Mouse (Mus musculus) midbrain, embryonic 12.5 days (tissue): ENCODE data around the gene Gm21974. TPM values are rescaled to one million over a fixed set of nuclear protein-coding genes. Genes with fewer than 3 reads are reported as not detected.
"Not testable (repeated sequence)": the region's sequence is repeated elsewhere in the genome, so short reads cannot be mapped to it uniquely, and the experiment has no call there.

Source experiments
- ATAC-seq: fragments of 200-750 bp; cut with Nextera tagmentation; 2 replicates; pipeline ENCODE4 v1.8.0; 2017; ENCODE audit warnings: low read depth, moderate TSS enrichment, moderate library complexity; ENCODE audit not compliant: low FRiP score
- H3K27ac ChIP-seq: fragments of 300-500 bp; sonication (generic); replicated peaks from 2 replicates; pipeline ENCODE4 v1.5.1; 2016; ENCODE audit warnings: mild to moderate bottlenecking
- H3K27me3 ChIP-seq: fragments of 300-500 bp; sonication (generic); 2 replicates; pipeline ENCODE4 v1.6.1; 2016; ENCODE audit warnings: mild to moderate bottlenecking
- H3K36me3 ChIP-seq: fragments of 300-500 bp; sonication (generic); 2 replicates; pipeline ENCODE4 v1.6.1; 2016
- H3K4me1 ChIP-seq: fragments of 300-500 bp; sonication (generic); 2 replicates; pipeline ENCODE4 v1.6.1; 2016
- H3K4me2 ChIP-seq: fragments of 300-500 bp; sonication (generic); replicated peaks from 2 replicates; pipeline ENCODE4 v1.6.1; 2016; ENCODE audit warnings: mild to moderate bottlenecking, moderate library complexity
- H3K4me3 ChIP-seq: fragments of 300-500 bp; sonication (generic); 2 replicates; pipeline ENCODE4 v1.5.1; 2016; ENCODE audit warnings: mild to moderate bottlenecking
- H3K9ac ChIP-seq: fragments of 300-500 bp; sonication (generic); replicated peaks from 2 replicates; pipeline ENCODE4 v1.6.1; 2016; ENCODE audit warnings: mild to moderate bottlenecking, moderate library complexity
- H3K9me3 ChIP-seq: fragments of 300-500 bp; sonication (generic); 2 replicates; pipeline ENCODE4 v1.6.1; 2016; ENCODE audit warnings: mild to moderate bottlenecking
- whole genome bisulfite sequencing: fragments of 180-500 bp; shearing (Covaris S2); methylation state at CpG from one replicate; pipeline ENCODE4 v1.1.7; 2016; 5-methylcytosine and 5-hydroxymethylcytosine counted together
- polyA plus RNA-seq: library from polyadenylated mRNA; unstranded; fragments of >200 nt; fragmentation: Nextera tagmentation; extraction: Ambion mirVana; gene quantifications from 2 replicates; pipeline ENCODE4 v1.2.1, GENCODE M21; 2016

Gene Gm21974
- not detected in 2 replicates for polyA plus RNA-seq

GRCm38 (mm10) chr7:127895442-127895841 lies at the start of gene Gm21974, which contains the start of gene Vkorc1:
Gene Gm21974, minus strand, starts transcription at chr7:127895454.
Gene Vkorc1, minus strand, starts transcription at chr7:127895617.
- Histone ChIP-seq H3K4me2 (peak within 1 kb of the TSS; percentile 81), H3K4me3 (peak within 1 kb of the TSS; percentile 58), H3K36me3 (peaks cover 27% of the 10 kb centered on the region), H3K9ac (peak within 1 kb of the TSS; percentile 65), H3K27me3 (no peaks in the 10 kb centered on the region), H3K9me3 (no peaks in the 10 kb centered on the region), H3K4me1 (peaks cover 11% of the 10 kb centered on the region), H3K27ac (peak within 1 kb of the TSS; percentile 66; the same call in 1 of the 2 replicates)
- under 1% methylated on average over 26 of the region's 26 CpGs for whole genome bisulfite sequencing
- peak; percentile 99 for ATAC-seq

GRCm38 (mm10) chr7:127944614-127945013 lies 49.4 kb upstream of the Gm21974 start:
- no peaks in the 10 kb centered on the region for H3K9me3 ChIP-seq
- no peaks in the 10 kb centered on the region for H3K4me1 ChIP-seq
- peaks cover 36% of the 10 kb centered on the region for H3K27me3 ChIP-seq
- no peak for ATAC-seq
- no peak overlapping the region for H3K9ac ChIP-seq
- no peaks in the 10 kb centered on the region for H3K36me3 ChIP-seq
- H3K4me2 ChIP-seq: no peak overlapping the region
- 17% methylated on average over 23 of the region's 23 CpGs for WGBS
- H3K27ac ChIP-seq: no peak overlapping the region
- no peak overlapping the region for H3K4me3 ChIP-seq

- not testable (repeated sequence) for H3K36me3 ChIP-seq, H3K4me3 ChIP-seq, H3K4me2 ChIP-seq, ATAC-seq, H3K9ac ChIP-seq, H3K9me3 ChIP-seq, H3K27ac ChIP-seq, H3K4me1 ChIP-seq
- peaks cover 36% of the 10 kb centered on the region for H3K27me3 ChIP-seq
- WGBS: 55% methylated on average over 2 of the region's 2 CpGs
These were observed 46.8 kb upstream of the Gm21974 start for GRCm38 (mm10) chr7:127942097-127942496.

DNA sequence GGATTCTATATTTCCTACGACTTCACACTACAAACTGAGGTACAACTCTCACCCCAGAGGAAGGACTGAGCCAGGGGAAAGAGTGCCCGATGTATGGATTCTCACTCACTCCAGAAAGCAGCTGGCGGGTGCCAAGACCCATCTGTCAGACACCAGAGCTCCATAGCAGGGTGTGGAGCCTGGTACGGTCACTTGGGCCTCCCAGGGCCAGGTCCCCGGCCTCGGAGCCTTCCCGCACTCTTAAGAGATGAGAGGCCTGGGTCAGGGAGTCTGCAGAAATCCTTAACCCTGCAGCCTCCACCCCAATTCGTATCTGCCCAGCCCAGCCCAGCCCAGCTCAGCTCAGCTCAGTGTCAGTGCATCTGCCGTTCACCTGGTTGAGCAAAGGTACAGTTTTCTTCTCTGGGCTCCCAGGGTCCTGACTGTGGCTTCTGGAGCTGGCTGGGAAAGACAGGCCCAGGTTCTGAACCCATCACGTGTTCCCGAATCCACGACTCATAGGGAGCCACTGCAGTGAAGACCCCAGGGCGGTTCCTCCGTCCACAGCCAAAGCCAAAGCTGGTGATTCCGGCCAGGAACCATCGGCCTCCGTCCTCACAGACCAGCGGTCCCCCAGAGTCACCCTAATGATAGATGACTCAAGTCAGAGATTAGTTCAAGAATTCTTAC lies 41.1 kb upstream of the Gm21974 start:
- Histone ChIP-seq H3K4me2 (peak overlapping the region; percentile 88), H3K4me1 (peaks cover 17% of the 10 kb centered on the region), H3K27me3 (peaks cover 7% of the 10 kb centered on the region; the same call in 1 of the 2 replicates), H3K27ac (no peak overlapping the region), H3K36me3 (no peaks in the 10 kb centered on the region), H3K9me3 (no peaks in the 10 kb centered on the region), H3K4me3 (peak overlapping the region; percentile 56), H3K9ac (peak overlapping the region; percentile 71)
- 57% methylated on average over 18 of the region's 18 CpGs for WGBS
- 0 out of 2 replicates have a peak, but pooled peaks have one; percentile 10 for ATAC-seq

DNA sequence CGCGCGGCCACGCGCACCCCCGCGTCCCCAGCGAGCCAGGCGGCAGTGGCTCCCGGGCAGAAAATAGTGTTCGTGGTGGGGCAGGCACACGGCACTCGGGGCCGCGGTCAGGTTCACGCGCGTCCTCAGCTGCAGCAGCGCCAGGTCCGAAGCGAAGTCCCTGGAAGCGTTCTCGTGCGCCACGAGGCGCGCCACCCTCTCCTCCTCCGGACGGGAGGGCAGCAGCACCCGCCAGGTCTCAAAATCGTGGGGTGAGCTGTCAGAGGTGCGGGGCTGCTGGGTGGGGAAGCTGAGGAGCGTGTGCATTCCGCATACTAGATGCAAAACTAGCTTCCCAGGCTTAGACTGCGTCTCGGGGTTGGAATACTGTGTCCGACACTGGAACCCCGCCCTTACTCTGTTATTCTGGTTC lies 40.5 kb upstream of the Gm21974 start:
- ATAC-seq: peak; percentile 42

GRCm38 (mm10) chr7:127935028-127935722 lies 39.9 kb upstream of the Gm21974 start:
- ATAC-seq: peak; percentile 94

More for the DNA sequence above, 40.5 kb upstream of the Gm21974 start:
- H3K4me2 ChIP-seq: peak overlapping the region; percentile 88
- H3K9ac ChIP-seq: peak overlapping the region; percentile 71
- H3K4me3 ChIP-seq: peak overlapping the region; percentile 56
- peak overlapping the region; percentile 7; the same call in 1 of the 2 replicates for H3K27ac ChIP-seq
- H3K27me3 ChIP-seq: peaks cover 10% of the 10 kb centered on the region; the same call in 1 of the 2 replicates
- H3K9me3 ChIP-seq: no peaks in the 10 kb centered on the region
- H3K36me3 ChIP-seq: no peaks in the 10 kb centered on the region
- WGBS: under 1% methylated on average over 36 of the region's 38 CpGs
- peaks cover 17% of the 10 kb centered on the region for H3K4me1 ChIP-seq

GRCm38 (mm10) chr7:127934075-127934474 lies 38.8 kb upstream of the Gm21974 start:
- H3K36me3 ChIP-seq: no peaks in the 10 kb centered on the region
- no peak overlapping the region for H3K27ac ChIP-seq
- H3K4me3 ChIP-seq: no peak overlapping the region
- H3K9me3 ChIP-seq: no peaks in the 10 kb centered on the region
- no peak overlapping the region for H3K9ac ChIP-seq
- WGBS: 92% methylated on average over 5 of the region's 5 CpGs
- no peak overlapping the region for H3K4me2 ChIP-seq
- H3K4me1 ChIP-seq: peaks cover 22% of the 10 kb centered on the region
- no peak for ATAC-seq
- H3K27me3 ChIP-seq: peaks cover 24% of the 10 kb centered on the region

More at GRCm38 (mm10) chr7:127935028-127935722, 39.9 kb upstream of the Gm21974 start:
- Histone ChIP-seq H3K9me3 (no peaks in the 10 kb centered on the region), H3K9ac (peak overlapping the region; percentile 71), H3K27ac (peak overlapping the region; percentile 43), H3K36me3 (no peaks in the 10 kb centered on the region), H3K27me3 (peaks cover 13% of the 10 kb centered on the region), H3K4me2 (peak overlapping the region; percentile 88), H3K4me3 (peak overlapping the region; percentile 56), H3K4me1 (peaks cover 18% of the 10 kb centered on the region)
- 6% methylated on average over 31 of the region's 32 CpGs for WGBS

DNA sequence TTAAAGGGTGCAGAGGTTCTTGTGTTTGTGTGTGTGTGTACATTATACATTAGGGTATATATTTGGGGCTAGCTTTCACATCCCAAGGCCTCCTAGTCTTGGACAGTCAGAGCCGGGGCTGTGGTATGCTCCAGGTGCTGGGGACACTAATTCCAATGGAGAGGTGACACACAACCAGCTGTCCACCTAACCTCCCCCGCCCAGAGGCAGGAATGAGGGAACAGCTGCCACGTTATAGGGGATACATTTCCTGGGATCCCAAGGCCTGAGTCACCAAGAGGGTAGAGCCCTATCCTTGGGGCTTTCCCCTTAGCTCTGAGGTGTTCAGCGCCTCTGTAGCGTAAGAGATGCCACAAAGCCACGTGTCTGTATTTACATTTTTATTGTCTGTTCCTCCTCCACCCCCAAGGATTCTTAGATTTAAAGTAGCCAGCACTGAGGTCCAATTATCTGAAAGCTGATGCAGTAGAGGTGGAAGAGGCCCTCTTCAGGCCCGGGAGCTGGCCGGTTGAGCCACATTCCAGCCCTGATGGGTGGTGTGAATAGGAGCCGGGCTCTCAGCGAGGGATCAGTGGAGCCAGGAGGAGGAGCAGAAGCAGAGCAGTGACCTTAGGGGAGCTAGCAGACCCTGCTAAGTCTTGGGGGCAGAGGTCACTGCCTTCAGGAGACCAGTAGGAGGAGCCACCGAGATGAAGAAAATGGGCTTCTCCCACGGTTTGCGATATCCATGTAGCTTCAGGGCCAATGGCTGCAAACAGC lies 37.2 kb upstream of the Gm21974 start:
- Histone ChIP-seq H3K27ac (no peak overlapping the region), H3K9ac (no peak overlapping the region), H3K4me1 (peaks cover 22% of the 10 kb centered on the region), H3K9me3 (no peaks in the 10 kb centered on the region), H3K36me3 (no peaks in the 10 kb centered on the region), H3K27me3 (peaks cover 40% of the 10 kb centered on the region), H3K4me2 (no peak overlapping the region), H3K4me3 (no peak overlapping the region)
- ATAC-seq: no peak
- 11% methylated on average over 13 of the region's 13 CpGs for WGBS

GRCm38 (mm10) chr7:127931351-127932135 lies 36.3 kb upstream of the Gm21974 start:
- peaks cover 22% of the 10 kb centered on the region for H3K4me1 ChIP-seq
- H3K4me3 ChIP-seq: no peak overlapping the region
- H3K36me3 ChIP-seq: peaks cover 2% of the 10 kb centered on the region; the same call in 1 of the 2 replicates
- WGBS: 32% methylated on average over 13 of the region's 13 CpGs
- H3K27ac ChIP-seq: no peak overlapping the region
- no peak overlapping the region for H3K9ac ChIP-seq
- no peak overlapping the region for H3K4me2 ChIP-seq
- H3K27me3 ChIP-seq: peaks cover 40% of the 10 kb centered on the region
- H3K9me3 ChIP-seq: no peaks in the 10 kb centered on the region
- no peak for ATAC-seq

GRCm38 (mm10) chr7:127930636-127931035 lies 35.4 kb upstream of the Gm21974 start:
- peaks cover 35% of the 10 kb centered on the region for H3K27me3 ChIP-seq
- H3K27ac ChIP-seq: no peak overlapping the region
- 85% methylated on average over 5 of the region's 5 CpGs for WGBS
- no peak for ATAC-seq
- H3K4me1 ChIP-seq: peaks cover 17% of the 10 kb centered on the region; the same call in 1 of the 2 replicates
- H3K9me3 ChIP-seq: no peaks in the 10 kb centered on the region
- peaks cover 11% of the 10 kb centered on the region for H3K36me3 ChIP-seq
- H3K4me2 ChIP-seq: no peak overlapping the region
- no peak overlapping the region for H3K9ac ChIP-seq
- no peak overlapping the region for H3K4me3 ChIP-seq

GRCm38 (mm10) chr7:127929923-127930322 lies 34.7 kb upstream of the Gm21974 start, which contains the start of gene Prss8:
Gene Prss8, minus strand, starts transcription at chr7:127930104.
- ATAC-seq: no peak
- peaks cover 35% of the 10 kb centered on the region for H3K27me3 ChIP-seq
- no peak within 1 kb of the TSS; the same call in 1 of the 2 replicates for H3K9ac ChIP-seq
- H3K4me1 ChIP-seq: peaks cover 16% of the 10 kb centered on the region; the same call in 1 of the 2 replicates
- H3K4me2 ChIP-seq: 0 out of 2 replicates have a peak within 1 kb of the TSS, but pooled peaks have one; percentile 7
- WGBS: 25% methylated on average over 6 of the region's 6 CpGs
- peaks cover 18% of the 10 kb centered on the region for H3K36me3 ChIP-seq
- no peaks in the 10 kb centered on the region for H3K9me3 ChIP-seq
- no peak within 1 kb of the TSS for H3K4me3 ChIP-seq
- no peak within 1 kb of the TSS for H3K27ac ChIP-seq
